Mouse (Mus musculus): Measurements from ENCODE around the gene Tacc3.

DNA sequence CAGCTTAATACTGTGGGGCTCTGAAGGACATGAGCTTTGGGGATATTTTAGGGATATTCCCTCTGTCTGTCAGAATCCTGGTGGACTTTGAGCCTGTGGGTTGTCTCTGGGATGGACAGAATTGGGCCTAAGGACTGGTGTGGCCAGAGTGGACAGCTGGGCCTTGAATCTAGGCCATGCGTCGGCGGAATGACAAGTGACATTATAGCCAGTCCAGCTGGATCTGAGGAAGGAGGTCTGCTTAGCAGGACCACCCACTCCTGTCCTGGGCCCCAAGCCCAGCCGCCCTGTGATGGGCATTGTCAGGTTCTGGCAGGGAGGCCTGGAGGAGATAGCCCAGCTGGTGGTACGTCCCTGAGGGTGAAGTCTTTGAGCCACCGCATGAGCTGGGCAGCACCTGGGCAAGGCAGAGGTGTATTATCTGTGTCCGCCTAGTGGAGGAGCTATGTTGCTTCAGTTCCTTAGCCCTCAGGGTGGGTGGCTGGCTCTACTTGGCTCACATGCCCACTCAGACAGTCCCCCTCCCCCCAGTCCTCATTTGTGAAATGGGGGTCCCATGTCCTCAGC lies 68.2 kb downstream of the Tacc3 start:
- no peak for TF ChIP-seq CTCF (conservative IDR thresholded peaks at IDR 0.05; ENCODE audit: low read length)
- TF ChIP-seq NANOG (IDR thresholded peaks at IDR 0.05; ENCODE audit: borderline replicate concordance, low read length) = no peak
- TF ChIP-seq POU5F1 (IDR thresholded peaks at IDR 0.05; ENCODE audit: borderline replicate concordance, low read length) = no peak

All from E14TG2a.4 (cell line).